Mouse (Mus musculus) heart, embryonic 12.5 days (tissue): ENCODE data around the gene St7. TPM values are rescaled to one million over a fixed set of nuclear protein-coding genes. Genes with fewer than 3 reads are reported as not detected.

Experiments used
- ATAC-seq: fragments of 200-750 bp; cut with Nextera tagmentation; 2 replicates; pipeline ENCODE4 v1.8.0; 2017; ENCODE audit warnings: moderate TSS enrichment, moderate library complexity; ENCODE audit not compliant: insufficient number of reproducible peaks, low FRiP score
- H3K27ac ChIP-seq: fragments of 300-500 bp; sonication (generic); 2 replicates; pipeline ENCODE4 v1.5.1; 2016; ENCODE audit warnings: mild to moderate bottlenecking, moderate library complexity; ENCODE audit not compliant: poor library complexity, severe bottlenecking
- H3K27me3 ChIP-seq: fragments of 300-500 bp; sonication (generic); replicated peaks from 2 replicates; pipeline ENCODE4 v1.6.1; 2016; ENCODE audit warnings: mild to moderate bottlenecking, moderate library complexity
- H3K36me3 ChIP-seq: fragments of 300-500 bp; sonication (generic); 2 replicates; pipeline ENCODE4 v1.6.1; 2016; ENCODE audit warnings: mild to moderate bottlenecking, moderate library complexity
- H3K4me1 ChIP-seq: fragments of 300-500 bp; sonication (generic); replicated peaks from 2 replicates; pipeline ENCODE4 v1.6.1; 2016; ENCODE audit warnings: mild to moderate bottlenecking
- H3K4me2 ChIP-seq: fragments of 300-500 bp; sonication (generic); 2 replicates; pipeline ENCODE4 v1.6.1; 2016; ENCODE audit warnings: mild to moderate bottlenecking, moderate library complexity
- H3K4me3 ChIP-seq: fragments of 300-500 bp; sonication (generic); 2 replicates; pipeline ENCODE4 v1.5.1; 2016; ENCODE audit warnings: mild to moderate bottlenecking
- H3K9ac ChIP-seq: fragments of 300-500 bp; sonication (generic); 2 replicates; pipeline ENCODE4 v1.6.1; 2016; ENCODE audit warnings: mild to moderate bottlenecking, moderate library complexity
- H3K9me3 ChIP-seq: fragments of 300-500 bp; sonication (generic); replicated peaks from 2 replicates; pipeline ENCODE4 v1.6.1; 2016; ENCODE audit warnings: mild to moderate bottlenecking, moderate library complexity
- WGBS: fragments of 180-500 bp; shearing (Covaris S2); methylation state at CpG from one replicate; pipeline ENCODE4 v1.1.7; 2016; 5-methylcytosine and 5-hydroxymethylcytosine counted together
- polyA plus RNA-seq: library from polyadenylated mRNA; unstranded; fragments of >200 nt; fragmentation: Nextera tagmentation; extraction: Ambion mirVana; gene quantifications from 2 replicates; pipeline ENCODE4 v1.2.1, GENCODE M21; 2016

The St7 gene
- polyA plus RNA-seq, 1 experiment from 2014 or later = 29.6 TPM

DNA sequence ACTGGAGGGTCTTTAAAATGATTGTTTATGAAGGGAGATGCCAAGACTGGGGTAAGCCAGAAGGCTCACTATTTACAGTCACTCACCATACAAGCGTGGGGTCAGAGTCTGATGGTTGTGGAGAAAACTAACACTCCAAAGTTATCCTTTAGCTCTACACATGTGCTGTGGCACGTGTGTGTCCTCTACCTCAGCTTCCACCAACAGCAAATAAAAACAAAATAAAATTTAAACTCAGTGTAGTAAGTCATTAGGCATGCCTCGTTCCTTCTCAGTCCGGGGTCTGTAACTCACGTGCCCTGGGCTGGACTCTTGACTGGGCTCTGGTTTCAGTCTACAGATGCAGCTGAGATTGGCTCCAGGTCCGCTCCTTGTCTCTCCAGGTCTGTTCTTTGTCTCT is 27.3 kb downstream of the St7 start:
- Histone ChIP-seq H3K9me3 (no peaks in the 10 kb centered on the region), H3K27me3 (no peaks in the 10 kb centered on the region), H3K4me3 (no peak overlapping the region), H3K4me1 (peaks cover 26% of the 10 kb centered on the region), H3K36me3 (no peaks in the 10 kb centered on the region), H3K4me2 (no peak overlapping the region), H3K9ac (no peak overlapping the region), H3K27ac (no peak overlapping the region)
- 43% methylated on average over 6 of the region's 6 CpGs for WGBS
- no peak for ATAC-seq

- Histone ChIP-seq H3K4me1 (peaks cover 34% of the 10 kb centered on the region), H3K4me2 (no peak overlapping the region), H3K9me3 (no peaks in the 10 kb centered on the region), H3K36me3 (no peaks in the 10 kb centered on the region), H3K27ac (no peak overlapping the region), H3K9ac (no peak overlapping the region), H3K4me3 (no peak overlapping the region), H3K27me3 (no peaks in the 10 kb centered on the region)
- no peak for ATAC-seq
- WGBS = 79% methylated on average over 5 of the region's 5 CpGs
Measured at GRCm38 (mm10) chr6:17721706-17722105, 29.0 kb downstream of the St7 start.

DNA sequence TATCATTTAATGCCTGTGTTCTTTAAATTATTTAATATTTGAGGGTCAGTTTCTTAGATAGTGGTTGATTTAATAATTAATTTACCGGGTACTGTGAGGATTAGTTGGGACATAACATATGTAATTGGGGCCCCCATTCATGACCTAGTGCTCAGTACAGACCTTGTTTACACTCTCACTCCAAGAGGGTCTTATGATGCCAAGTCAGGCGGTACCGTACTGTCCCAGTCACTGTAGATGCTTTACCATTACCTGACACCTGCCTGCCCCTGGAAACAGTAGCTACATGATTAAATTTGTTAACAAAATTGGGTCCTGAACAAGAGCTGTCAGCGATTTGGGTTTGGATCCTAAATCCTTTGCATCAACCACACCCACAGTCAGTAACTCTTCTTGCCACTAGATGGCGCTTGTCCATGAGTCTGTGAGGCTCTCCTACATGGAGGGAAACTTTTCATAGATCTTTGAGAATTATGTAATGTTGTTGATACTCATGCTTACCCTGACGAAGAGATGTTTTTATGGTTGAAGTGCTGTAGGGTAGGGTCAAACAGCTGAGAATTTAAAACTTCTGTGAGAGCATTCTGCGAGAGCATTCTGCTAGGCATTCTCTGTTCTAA is 33.2 kb downstream of the St7 start:
- Histone ChIP-seq H3K27me3 (no peaks in the 10 kb centered on the region), H3K4me3 (no peak overlapping the region), H3K9ac (no peak overlapping the region), H3K27ac (no peak overlapping the region), H3K4me1 (peaks cover 31% of the 10 kb centered on the region), H3K9me3 (no peaks in the 10 kb centered on the region), H3K4me2 (no peak overlapping the region), H3K36me3 (no peaks in the 10 kb centered on the region)
- WGBS = 43% methylated on average over 7 of the region's 7 CpGs
- peak; percentile 44; the same call in 1 of the 2 replicates for ATAC-seq

DNA sequence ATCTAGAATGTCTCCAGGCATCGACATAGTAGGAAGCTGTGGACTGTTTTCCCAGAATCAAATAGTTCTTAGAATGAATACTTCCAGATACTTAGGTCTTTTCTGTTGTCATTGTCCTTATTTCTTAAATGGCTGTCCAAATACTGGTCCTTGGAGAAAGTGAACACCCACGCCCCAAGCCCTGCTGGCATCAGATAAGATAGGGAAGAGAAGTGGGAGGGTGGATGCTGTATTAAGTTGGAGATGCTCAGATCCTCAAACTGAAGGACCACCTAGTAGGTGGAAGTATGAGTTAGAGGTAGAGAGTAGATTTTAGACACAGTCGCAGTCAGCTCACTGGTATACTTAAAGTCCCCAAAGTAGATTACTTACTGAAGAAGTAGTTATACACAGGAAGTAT is 34.5 kb downstream of the St7 start:
- ATAC-seq = no peak
- H3K27me3 ChIP-seq = no peaks in the 10 kb centered on the region
- H3K9me3 ChIP-seq = no peaks in the 10 kb centered on the region
- 75% methylated on average over 3 of the region's 3 CpGs for WGBS
- no peak overlapping the region for H3K4me2 ChIP-seq
- no peak overlapping the region for H3K9ac ChIP-seq
- no peak overlapping the region for H3K4me3 ChIP-seq
- no peak overlapping the region for H3K27ac ChIP-seq
- peaks cover 23% of the 10 kb centered on the region for H3K4me1 ChIP-seq
- H3K36me3 ChIP-seq = no peaks in the 10 kb centered on the region

DNA sequence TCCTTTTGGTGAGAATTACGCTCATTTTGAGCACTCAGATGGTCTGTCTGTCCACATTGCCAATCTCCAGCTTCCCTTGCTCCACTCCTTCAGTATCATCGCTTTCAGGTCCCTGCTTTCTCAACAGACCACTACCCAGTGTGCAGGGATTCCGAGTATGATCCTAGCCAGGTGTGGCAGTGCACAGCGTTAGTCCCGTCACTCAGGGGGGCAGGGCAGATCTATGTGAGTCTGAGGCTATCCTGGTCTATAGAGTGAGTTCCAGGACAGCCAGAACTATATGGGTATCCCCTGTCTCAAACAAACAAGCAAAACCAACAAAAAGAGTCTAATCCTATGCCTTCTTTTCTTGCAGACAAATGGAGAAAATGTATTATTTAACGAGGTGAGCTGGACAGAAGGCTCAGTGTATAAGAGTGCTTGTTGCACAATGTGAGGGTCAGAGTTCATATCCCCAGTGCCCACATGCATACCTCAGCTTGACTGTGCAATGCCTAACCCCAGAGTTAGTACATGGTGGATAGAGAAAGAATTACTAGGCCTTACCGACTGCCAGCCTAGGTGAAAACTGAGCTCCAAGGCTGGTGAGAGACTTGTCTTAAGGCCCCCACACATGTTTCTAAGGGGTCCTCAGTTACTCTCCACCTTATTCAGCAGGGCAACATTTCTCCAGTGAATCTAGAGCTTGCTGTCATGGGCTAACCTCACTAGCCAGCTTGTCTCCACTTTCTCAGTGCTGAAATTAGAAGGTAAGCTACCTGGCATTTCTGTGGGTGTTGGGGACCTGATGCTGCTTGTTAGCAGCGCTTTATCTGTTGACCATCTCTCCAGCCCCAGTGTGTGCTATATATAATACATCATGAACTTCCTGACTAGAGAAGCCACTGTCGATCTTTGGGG is 35.4 kb downstream of the St7 start:
- no peak for ATAC-seq
- no peak overlapping the region for H3K27ac ChIP-seq

GRCm38 (mm10) chr6:17730122-17730521 is 37.4 kb downstream of the St7 start:
- Histone ChIP-seq H3K36me3 (no peaks in the 10 kb centered on the region), H3K9ac (no peak overlapping the region), H3K27me3 (no peaks in the 10 kb centered on the region), H3K4me1 (peaks cover 25% of the 10 kb centered on the region), H3K4me3 (no peak overlapping the region), H3K4me2 (no peak overlapping the region), H3K27ac (no peak overlapping the region), H3K9me3 (no peaks in the 10 kb centered on the region)
- no peak for ATAC-seq
- 73% methylated on average over 6 of the region's 6 CpGs for WGBS

More for the DNA sequence above, 35.4 kb downstream of the St7 start:
- Histone ChIP-seq H3K4me2 (no peak overlapping the region), H3K4me1 (peaks cover 23% of the 10 kb centered on the region), H3K4me3 (no peak overlapping the region), H3K27me3 (no peaks in the 10 kb centered on the region), H3K36me3 (no peaks in the 10 kb centered on the region), H3K9me3 (no peaks in the 10 kb centered on the region), H3K9ac (no peak overlapping the region)
- 77% methylated on average over 9 of the region's 9 CpGs for WGBS

DNA sequence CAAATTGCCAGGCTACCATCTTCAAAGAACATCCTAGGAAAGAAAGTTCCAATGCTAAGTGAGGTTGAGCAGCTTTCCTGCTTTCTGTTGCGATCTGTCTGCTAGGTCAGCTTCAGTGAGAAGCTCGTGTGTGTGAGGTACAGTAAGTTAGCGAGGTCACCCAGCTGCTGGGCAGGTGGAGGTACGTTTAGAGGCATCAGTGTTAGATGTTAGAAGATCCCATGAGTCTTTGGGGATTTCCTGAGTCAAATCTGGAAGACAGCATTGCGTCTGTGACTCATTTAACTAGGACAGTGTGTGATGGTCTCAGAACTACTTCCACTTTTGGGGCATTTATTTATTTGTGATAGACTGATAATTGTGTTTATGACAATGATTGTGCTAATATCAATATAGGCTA is 39.0 kb downstream of the St7 start:
- Histone ChIP-seq H3K27me3 (no peaks in the 10 kb centered on the region), H3K9me3 (no peaks in the 10 kb centered on the region), H3K4me2 (no peak overlapping the region), H3K4me1 (peaks cover 16% of the 10 kb centered on the region), H3K4me3 (no peak overlapping the region), H3K9ac (no peak overlapping the region), H3K36me3 (no peaks in the 10 kb centered on the region), H3K27ac (no peak overlapping the region)
- ATAC-seq = no peak
- WGBS = 70% methylated on average over 5 of the region's 5 CpGs

- Histone ChIP-seq H3K27ac (no peak overlapping the region), H3K4me3 (no peak overlapping the region), H3K27me3 (no peaks in the 10 kb centered on the region), H3K36me3 (no peaks in the 10 kb centered on the region), H3K4me2 (no peak overlapping the region), H3K9me3 (no peaks in the 10 kb centered on the region), H3K9ac (no peak overlapping the region), H3K4me1 (peaks cover 21% of the 10 kb centered on the region)
- peak; percentile 53; the same call in 1 of the 2 replicates for ATAC-seq
- WGBS = 66% methylated on average over 8 of the region's 8 CpGs
Measured at GRCm38 (mm10) chr6:17733951-17734411, 41.2 kb downstream of the St7 start.

- no peak overlapping the region for H3K4me3 ChIP-seq
- H3K36me3 ChIP-seq = no peaks in the 10 kb centered on the region
- H3K4me1 ChIP-seq = peaks cover 35% of the 10 kb centered on the region
- WGBS = 37% methylated on average over 8 of the region's 8 CpGs
- 0 out of 2 replicates have a peak, but pooled peaks have one; percentile 38 for ATAC-seq
- H3K9ac ChIP-seq = no peak overlapping the region
- H3K27me3 ChIP-seq = no peaks in the 10 kb centered on the region
- peak overlapping the region; percentile 41 for H3K27ac ChIP-seq
- no peak overlapping the region for H3K4me2 ChIP-seq
- no peaks in the 10 kb centered on the region for H3K9me3 ChIP-seq
Measured at GRCm38 (mm10) chr6:17737262-17737948, 44.7 kb downstream of the St7 start.

GRCm38 (mm10) chr6:17740128-17740527 is 47.4 kb downstream of the St7 start:
- H3K4me2 ChIP-seq = no peak overlapping the region
- ATAC-seq = no peak

GRCm38 (mm10) chr6:17741639-17742038 is 48.9 kb downstream of the St7 start:
- Histone ChIP-seq H3K36me3 (no peaks in the 10 kb centered on the region), H3K9ac (no peak overlapping the region), H3K9me3 (no peaks in the 10 kb centered on the region), H3K4me2 (peak overlapping the region; percentile 20), H3K27me3 (no peaks in the 10 kb centered on the region), H3K4me3 (no peak overlapping the region), H3K4me1 (peaks cover 35% of the 10 kb centered on the region), H3K27ac (peak overlapping the region; percentile 46)
- WGBS = 28% methylated on average over 6 of the region's 6 CpGs
- ATAC-seq = peak; percentile 49; the same call in 1 of the 2 replicates

More at GRCm38 (mm10) chr6:17740128-17740527, 47.4 kb downstream of the St7 start:
- H3K27ac ChIP-seq = no peak overlapping the region
- H3K4me3 ChIP-seq = no peak overlapping the region
- H3K9ac ChIP-seq = no peak overlapping the region
- H3K36me3 ChIP-seq = no peaks in the 10 kb centered on the region
- peaks cover 35% of the 10 kb centered on the region for H3K4me1 ChIP-seq
- 91% methylated on average over 1 of the region's 1 CpGs for WGBS
- no peaks in the 10 kb centered on the region for H3K27me3 ChIP-seq
- no peaks in the 10 kb centered on the region for H3K9me3 ChIP-seq
